Mouse (Mus musculus) heart, embryonic 16.5 days (tissue): ENCODE results near the gene Mllt3. TPM values are rescaled to one million over a fixed set of nuclear protein-coding genes. Genes with fewer than 3 reads are reported as not detected.
A peak's percentile ranks its signal among the peaks of the same experiment; 100 is the strongest.

Source experiments
- ATAC-seq: fragments of 200-750 bp; cut with Nextera tagmentation; replicated peaks from 2 replicates; pipeline ENCODE4 v1.8.0; 2017; ENCODE audit warnings: moderate number of reproducible peaks; ENCODE audit not compliant: insufficient read depth, low FRiP score; ENCODE audit errors: extremely low read depth
- H3K27ac ChIP-seq: fragments of 300-500 bp; sonication (generic); 2 replicates; pipeline ENCODE4 v1.5.1; 2014; ENCODE audit warnings: mild to moderate bottlenecking, low read length, control low read depth, moderate library complexity
- H3K27me3 ChIP-seq: fragments of 300-500 bp; sonication (generic); 2 replicates; pipeline ENCODE4 v1.6.1; 2014; ENCODE audit warnings: low read length, mixed read lengths; ENCODE audit not compliant: control insufficient read depth, insufficient read depth
- H3K36me3 ChIP-seq: fragments of 300-500 bp; sonication (generic); 2 replicates; pipeline ENCODE4 v1.6.1; 2014; ENCODE audit not compliant: control insufficient read depth, insufficient read depth
- H3K4me1 ChIP-seq: fragments of 300-500 bp; sonication (generic); 2 replicates; pipeline ENCODE4 v1.6.1; 2014; ENCODE audit warnings: low read length, mixed read lengths; ENCODE audit not compliant: control insufficient read depth, insufficient read depth
- H3K4me2 ChIP-seq: fragments of 300-500 bp; sonication (generic); 2 replicates; pipeline ENCODE4 v1.6.1; 2014; ENCODE audit warnings: low read depth, mild to moderate bottlenecking, control low read depth, low read length
- H3K4me3 ChIP-seq: fragments of 300-500 bp; sonication (generic); 2 replicates; pipeline ENCODE4 v1.5.1; 2014; ENCODE audit warnings: mild to moderate bottlenecking, control low read depth, low read length
- H3K9ac ChIP-seq: fragments of 300-500 bp; sonication (generic); 2 replicates; pipeline ENCODE4 v1.6.1; 2014; ENCODE audit warnings: low read length, control low read depth
- H3K9me3 ChIP-seq: fragments of 300-500 bp; sonication (generic); replicated peaks from 2 replicates; pipeline ENCODE4 v1.6.1; 2016; ENCODE audit warnings: low read length; ENCODE audit not compliant: control insufficient read depth
- WGBS: fragments of 180-500 bp; shearing (Covaris S2); extraction: QIAGEN DNeasy Blood & Tissue Kit; methylation state at CpG from one replicate; pipeline ENCODE4 v1.1.7; 2014; 5-methylcytosine and 5-hydroxymethylcytosine counted together
- polyA plus RNA-seq: library from polyadenylated mRNA; unstranded; fragments of >200 nt; fragmentation: Nextera tagmentation; extraction: Ambion mirVana; gene quantifications from 2 replicates; pipeline ENCODE4 v1.2.1, GENCODE M21; 2015

The Mllt3 gene
- polyA plus RNA-seq = 23.2 and 26.5 TPM in 2 replicates

DNA sequence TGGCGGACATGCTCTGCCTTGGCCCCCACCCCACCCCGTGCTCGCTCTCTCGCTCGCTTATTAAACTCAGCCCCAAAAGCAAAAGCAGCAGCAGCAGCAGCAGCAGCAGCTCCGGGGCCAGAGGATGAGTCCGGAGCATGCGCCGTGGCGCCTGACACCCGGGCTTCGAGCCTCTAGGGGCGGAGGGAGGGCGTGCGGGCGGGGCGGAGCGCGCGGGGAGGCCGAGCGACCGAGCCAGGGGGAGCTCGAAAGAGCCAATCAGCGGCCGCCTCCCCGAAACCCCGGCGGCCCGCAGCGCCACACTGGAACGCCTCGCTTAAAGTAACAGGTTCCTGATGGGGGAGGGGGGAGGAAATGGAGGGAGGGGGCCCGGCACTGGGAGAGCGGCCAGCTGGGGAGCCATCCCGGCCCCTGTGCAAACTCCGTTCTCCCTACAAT lies at the start of gene Mllt3:
Gene Mllt3, minus strand, starts transcription at position 149 of the 438 bp plus-strand sequence.
- ATAC-seq = peak; percentile 95
- Histone ChIP-seq H3K27me3 (no peaks in the 10 kb centered on the region), H3K9ac (peak within 1 kb of the TSS; percentile 88), H3K27ac (peak within 1 kb of the TSS; percentile 97), H3K4me1 (peaks cover 10% of the 10 kb centered on the region; the same call in 1 of the 2 replicates), H3K4me2 (peak within 1 kb of the TSS; percentile 90), H3K4me3 (peak within 1 kb of the TSS; percentile 92), H3K36me3 (no peaks in the 10 kb centered on the region), H3K9me3 (no peaks in the 10 kb centered on the region)
- WGBS = under 1% methylated on average over 36 of the region's 37 CpGs

DNA sequence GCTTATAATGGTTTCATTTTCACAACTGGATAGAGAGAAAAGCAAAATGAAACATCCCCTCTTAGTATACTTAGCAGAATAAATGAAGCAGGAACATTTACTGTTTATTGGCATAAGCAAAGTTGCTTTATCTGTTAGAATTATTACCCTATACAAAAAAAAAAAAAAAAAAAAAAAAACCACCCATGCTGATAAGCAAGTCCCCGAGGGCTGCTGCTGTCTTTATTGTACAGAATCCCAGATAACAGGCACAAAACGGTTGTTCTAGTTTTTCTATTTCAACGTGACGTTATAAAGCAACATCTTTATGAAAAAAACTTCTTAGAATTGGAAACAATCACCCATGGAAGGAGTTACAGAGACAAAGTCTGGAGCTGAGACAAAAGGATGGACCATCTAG lies 49.2 kb upstream of the Mllt3 start:
- Histone ChIP-seq H3K27me3 (no peaks in the 10 kb centered on the region), H3K4me2 (no peak overlapping the region), H3K4me3 (no peak overlapping the region), H3K36me3 (no peaks in the 10 kb centered on the region), H3K27ac (no peak overlapping the region), H3K4me1 (no peaks in the 10 kb centered on the region), H3K9me3 (no peaks in the 10 kb centered on the region), H3K9ac (no peak overlapping the region)
- no peak for ATAC-seq
- WGBS = 74% methylated on average over 4 of the region's 4 CpGs

DNA sequence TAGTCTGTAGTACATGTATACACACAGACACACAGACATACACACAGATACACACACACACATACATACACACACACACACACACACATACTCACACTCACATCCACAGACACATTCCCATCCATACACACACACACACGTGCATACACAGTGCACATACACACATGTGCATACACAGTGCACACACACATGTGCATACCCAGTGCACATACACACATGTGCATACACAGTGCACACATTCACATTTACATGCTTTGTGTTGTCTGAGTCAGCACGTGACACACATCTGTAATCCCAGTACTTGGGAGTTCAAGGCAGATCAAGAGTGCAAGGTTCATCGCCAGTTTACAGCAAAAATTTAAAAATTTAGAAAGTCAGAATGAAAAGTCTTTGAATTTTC lies 48.7 kb upstream of the Mllt3 start:
- Histone ChIP-seq H3K9ac (no peak overlapping the region), H3K9me3 (no peaks in the 10 kb centered on the region), H3K27me3 (no peaks in the 10 kb centered on the region), H3K4me3 (no peak overlapping the region), H3K4me1 (no peaks in the 10 kb centered on the region), H3K4me2 (no peak overlapping the region), H3K27ac (no peak overlapping the region), H3K36me3 (no peaks in the 10 kb centered on the region)
- 82% methylated on average over 3 of the region's 3 CpGs for WGBS
- ATAC-seq = no peak

DNA sequence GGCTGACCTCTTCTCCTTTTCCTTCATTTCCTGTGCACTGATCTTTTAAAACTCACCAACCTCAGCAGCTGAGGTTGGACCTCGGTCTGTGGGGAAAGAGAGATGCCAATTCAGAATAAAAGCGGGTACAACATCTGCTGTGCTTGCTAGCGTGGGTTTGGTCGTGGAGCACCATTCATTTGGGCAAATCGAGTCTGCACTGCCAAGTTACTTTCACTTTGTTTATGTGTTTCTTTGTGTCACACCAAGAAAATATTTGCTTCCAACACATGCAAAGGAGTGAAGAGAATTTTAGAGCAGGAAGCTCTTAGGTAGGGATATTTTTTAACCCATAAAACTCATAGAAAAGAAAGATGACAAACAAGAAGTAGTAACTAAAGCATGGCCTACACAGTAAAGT lies 48.3 kb upstream of the Mllt3 start:
- Histone ChIP-seq H3K27ac (no peak overlapping the region), H3K9me3 (no peaks in the 10 kb centered on the region), H3K4me2 (no peak overlapping the region), H3K4me3 (no peak overlapping the region), H3K27me3 (no peaks in the 10 kb centered on the region), H3K9ac (no peak overlapping the region), H3K4me1 (no peaks in the 10 kb centered on the region), H3K36me3 (no peaks in the 10 kb centered on the region)
- WGBS = 79% methylated on average over 5 of the region's 5 CpGs
- no peak for ATAC-seq

DNA sequence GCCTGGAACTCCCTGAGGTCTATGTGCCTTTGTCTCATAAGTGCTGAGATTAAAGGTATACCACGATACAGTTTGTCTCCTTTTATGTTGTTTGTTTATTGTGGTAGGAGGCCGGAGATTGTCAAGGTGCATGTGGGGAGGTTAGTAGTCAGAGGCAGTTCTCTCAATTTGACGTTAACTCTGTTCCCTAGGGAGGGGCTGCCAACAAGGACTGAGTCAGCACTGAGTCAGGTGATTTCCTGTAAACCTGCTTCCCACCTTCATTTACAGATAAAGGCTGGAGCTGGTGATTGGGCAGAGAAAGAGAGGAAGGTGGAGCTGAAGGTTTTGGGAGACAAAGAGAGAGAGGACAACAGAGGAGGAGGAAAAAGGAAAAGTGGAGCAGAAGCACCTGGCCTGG lies 45.8 kb upstream of the Mllt3 start:
- no peak overlapping the region for H3K4me3 ChIP-seq
- no peak overlapping the region for H3K4me2 ChIP-seq
- H3K9ac ChIP-seq = no peak overlapping the region
- no peaks in the 10 kb centered on the region for H3K27me3 ChIP-seq
- H3K4me1 ChIP-seq = no peaks in the 10 kb centered on the region
- no peaks in the 10 kb centered on the region for H3K9me3 ChIP-seq
- no peak overlapping the region for H3K27ac ChIP-seq
- 59% methylated on average over 3 of the region's 3 CpGs for WGBS
- no peaks in the 10 kb centered on the region for H3K36me3 ChIP-seq
- ATAC-seq = no peak

DNA sequence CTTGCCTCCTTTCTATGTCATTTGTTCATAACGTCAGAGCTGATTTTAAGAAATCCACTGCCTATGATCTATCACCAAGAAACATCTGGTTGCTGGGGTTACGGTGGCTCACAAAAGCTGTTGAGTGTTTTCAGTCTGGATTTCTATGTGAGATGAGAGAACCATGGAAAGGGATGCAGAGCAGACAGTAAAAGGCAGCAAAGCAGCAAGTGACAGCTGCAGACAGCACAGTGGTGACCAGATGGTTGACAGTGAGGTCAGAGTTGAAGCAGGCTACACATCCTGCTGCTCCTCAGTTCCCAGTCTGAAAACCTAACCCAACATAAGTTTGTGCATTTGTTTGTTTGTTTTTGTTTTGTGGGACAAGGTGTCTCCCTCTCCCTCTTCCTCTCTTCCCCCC lies 42.2 kb upstream of the Mllt3 start:
- Histone ChIP-seq H3K4me1 (no peaks in the 10 kb centered on the region), H3K9me3 (no peaks in the 10 kb centered on the region), H3K4me2 (no peak overlapping the region), H3K27me3 (no peaks in the 10 kb centered on the region), H3K9ac (no peak overlapping the region), H3K36me3 (no peaks in the 10 kb centered on the region), H3K27ac (no peak overlapping the region), H3K4me3 (no peak overlapping the region)
- WGBS = 76% methylated on average over 2 of the region's 2 CpGs
- ATAC-seq = no peak

DNA sequence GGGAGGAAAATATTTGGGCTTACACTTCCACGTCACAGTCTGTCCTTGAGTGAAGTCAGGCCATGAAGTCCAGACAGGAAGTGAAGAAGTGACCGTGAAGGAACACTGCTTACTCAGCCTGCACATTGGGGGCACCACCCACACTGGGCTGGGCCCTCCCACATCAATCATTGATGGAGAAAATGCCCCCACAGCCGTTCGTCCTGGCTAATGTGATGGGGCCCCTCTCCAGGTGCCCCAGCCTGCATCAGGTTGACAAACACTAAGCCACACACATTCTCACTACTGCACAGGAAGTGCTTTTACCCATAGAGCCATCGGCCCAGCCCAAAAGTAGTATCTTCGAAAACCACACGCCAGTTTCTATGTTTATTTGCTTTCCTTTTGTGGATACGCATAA lies 13.1 kb upstream of the Mllt3 start:
- 64% methylated on average over 8 of the region's 8 CpGs for WGBS
- no peaks in the 10 kb centered on the region for H3K9me3 ChIP-seq
- H3K4me1 ChIP-seq = no peaks in the 10 kb centered on the region
- H3K27ac ChIP-seq = no peak overlapping the region
- no peaks in the 10 kb centered on the region for H3K27me3 ChIP-seq
- no peaks in the 10 kb centered on the region for H3K36me3 ChIP-seq
- no peak overlapping the region for H3K4me3 ChIP-seq
- H3K4me2 ChIP-seq = no peak overlapping the region
- 0 out of 2 replicates have a peak, but pooled peaks have one; percentile 32 for ATAC-seq
- H3K9ac ChIP-seq = no peak overlapping the region

DNA sequence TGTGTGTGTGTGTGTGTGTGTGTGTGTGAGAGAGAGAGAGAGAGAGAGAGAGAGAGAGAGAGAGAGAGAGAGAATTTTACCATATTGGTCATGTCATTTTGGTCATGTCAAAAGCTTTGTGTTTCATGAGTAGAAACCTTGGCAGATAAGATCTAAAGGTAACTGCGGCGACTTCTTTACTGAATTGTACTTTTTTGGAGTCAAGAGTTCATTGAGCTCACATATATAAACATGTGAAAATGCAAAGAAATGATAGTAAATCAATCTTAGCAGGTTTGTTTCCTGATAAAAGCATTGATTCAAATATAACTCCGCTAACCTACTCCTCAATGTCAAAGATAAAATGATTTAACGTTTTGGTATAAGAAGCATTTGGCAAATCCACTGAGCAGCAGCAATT lies 12.0 kb upstream of the Mllt3 start:
- no peaks in the 10 kb centered on the region for H3K9me3 ChIP-seq
- H3K4me3 ChIP-seq = no peak overlapping the region
- no peak overlapping the region for H3K27ac ChIP-seq
- 74% methylated on average over 4 of the region's 4 CpGs for WGBS
- H3K9ac ChIP-seq = no peak overlapping the region
- no peak overlapping the region for H3K4me2 ChIP-seq
- no peaks in the 10 kb centered on the region for H3K4me1 ChIP-seq
- no peaks in the 10 kb centered on the region for H3K36me3 ChIP-seq
- no peaks in the 10 kb centered on the region for H3K27me3 ChIP-seq
- ATAC-seq = no peak

DNA sequence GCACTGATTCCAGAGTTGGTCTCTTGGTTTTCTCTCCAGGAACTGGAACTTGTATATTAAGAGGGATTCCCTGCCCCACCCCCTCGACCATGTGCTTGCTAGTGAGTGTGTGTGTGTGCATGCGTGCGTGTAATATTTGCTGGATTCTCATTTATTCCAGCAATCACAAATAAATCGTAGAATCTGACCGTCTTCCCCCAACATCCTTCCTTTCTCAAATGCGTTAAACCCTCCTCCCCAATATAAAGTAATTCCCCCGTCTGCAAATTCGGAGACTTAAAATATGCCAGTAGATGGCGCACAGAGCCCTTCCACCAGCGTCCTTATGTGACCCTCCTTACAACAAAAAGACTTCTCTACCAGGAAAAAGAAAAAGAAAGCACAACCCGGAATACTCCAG lies 2.2 kb upstream of the Mllt3 start:
- H3K27me3 ChIP-seq = no peaks in the 10 kb centered on the region
- under 1% methylated on average over 11 of the region's 11 CpGs for WGBS

More for the DNA sequence above, 2.2 kb upstream of the Mllt3 start:
- H3K4me1 ChIP-seq = peaks cover 7% of the 10 kb centered on the region; the same call in 1 of the 2 replicates
- no peaks in the 10 kb centered on the region for H3K36me3 ChIP-seq
- ATAC-seq = no peak
- no peaks in the 10 kb centered on the region for H3K9me3 ChIP-seq
- peak overlapping the region; percentile 32 for H3K4me3 ChIP-seq
- no peak overlapping the region for H3K27ac ChIP-seq
- peak overlapping the region; percentile 90 for H3K4me2 ChIP-seq
- H3K9ac ChIP-seq = no peak overlapping the region
